Mouse (Mus musculus) hindbrain, postnatal 0 days (tissue): Measurements from ENCODE around the gene Rab4a. TPM values are rescaled to one million over a fixed set of nuclear protein-coding genes. Genes with fewer than 3 reads are reported as not detected.
"Not testable (repeated sequence)": the region's sequence is repeated elsewhere in the genome, so short reads cannot be mapped to it uniquely, and the experiment has no call there.

Experiments used
- ATAC-seq: fragments of 200-750 bp; cut with Nextera tagmentation; 2 replicates; pipeline ENCODE4 v1.8.0; 2017; ENCODE audit warnings: mild to moderate bottlenecking, moderate TSS enrichment, moderate library complexity
- DNase-seq: peaks from one replicate; pipeline ENCODE4 v3.0.0-alpha.2; 2015; ENCODE audit warnings: low spot score
- H3K27ac ChIP-seq: fragments of 300-500 bp; sonication (generic); 2 replicates; pipeline ENCODE4 v1.5.1; 2014; ENCODE audit warnings: mild to moderate bottlenecking
- H3K27me3 ChIP-seq: fragments of 300-500 bp; sonication (generic); 2 replicates; pipeline ENCODE4 v1.6.1; 2014; ENCODE audit warnings: low read length, mixed read lengths; ENCODE audit not compliant: insufficient read depth
- H3K36me3 ChIP-seq: fragments of 300-500 bp; sonication (generic); 2 replicates; pipeline ENCODE4 v1.6.1; 2014; ENCODE audit warnings: low read length, mixed read lengths; ENCODE audit not compliant: insufficient read depth
- H3K4me1 ChIP-seq: fragments of 300-500 bp; sonication (generic); 2 replicates; pipeline ENCODE4 v1.6.1; 2014; ENCODE audit warnings: antibody characterized with exemption, low read length, mixed read lengths; ENCODE audit not compliant: insufficient read depth
- H3K4me2 ChIP-seq: fragments of 300-500 bp; sonication (generic); 2 replicates; pipeline ENCODE4 v1.6.1; 2014; ENCODE audit warnings: low read depth, mild to moderate bottlenecking, low read length, moderate library complexity, mixed read lengths
- H3K4me3 ChIP-seq: fragments of 300-500 bp; sonication (generic); 2 replicates; pipeline ENCODE4 v1.5.1; 2014; ENCODE audit warnings: low read length
- H3K9ac ChIP-seq: fragments of 300-500 bp; sonication (generic); replicated peaks from 2 replicates; pipeline ENCODE4 v1.6.1; 2014; ENCODE audit warnings: mild to moderate bottlenecking, low read length, moderate library complexity, mixed read lengths
- H3K9me3 ChIP-seq: fragments of 300-500 bp; sonication (generic); 2 replicates; pipeline ENCODE4 v1.6.1; 2016; ENCODE audit warnings: low read length, mixed read lengths
- CTCF ChIP-seq: IDR thresholded peaks from 2 replicates; pipeline ENCODE4 v1.5.1; 2016; ENCODE audit warnings: antibody characterized with exemption, control low read depth, low read depth
- WGBS: fragments of 180-500 bp; shearing (Covaris S2); extraction: QIAGEN DNeasy Blood & Tissue Kit; methylation state at CpG from one replicate; pipeline ENCODE4 v1.1.7; 2014; 5-methylcytosine and 5-hydroxymethylcytosine counted together
- polyA plus RNA-seq: library from polyadenylated mRNA; unstranded; fragments of >200 nt; fragmentation: Nextera tagmentation; extraction: Ambion mirVana; gene quantifications from 2 replicates; pipeline ENCODE4 v1.2.1, GENCODE M21; 2015
- total RNA-seq: library from RNA; depleted of rRNA; stranded (reverse); fragments of >200 nt; gene quantifications from 2 replicates; pipeline ENCODE4 v1.2.3, GENCODE M21; 2014

Rab4a gene
- total and polyA plus RNA-seq, 2 experiments from 2014 or later: 46.3 to 96.8 TPM

DNA sequence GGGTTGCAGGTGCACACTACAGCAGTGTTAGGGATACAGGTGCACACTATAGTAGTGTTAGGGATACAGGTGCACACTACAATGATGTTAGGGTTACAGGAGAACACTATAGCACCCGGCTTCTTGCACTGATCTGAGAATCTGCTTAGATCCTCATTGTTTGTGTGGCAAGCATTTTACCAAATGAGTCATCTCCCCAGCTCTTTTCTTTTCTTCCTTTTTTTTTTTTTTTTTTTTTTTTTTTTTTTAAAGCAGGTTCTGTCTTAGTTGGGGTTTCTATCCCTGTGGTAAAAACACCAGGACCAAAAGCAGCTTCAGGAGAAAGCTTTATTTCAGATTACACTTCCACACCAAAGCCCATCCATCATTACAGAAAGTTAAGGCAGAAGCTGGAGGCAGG lies 2.1 kb upstream of the Rab4a start:
- 79% methylated on average over 1 of the region's 1 CpGs for WGBS
- H3K9me3 ChIP-seq: no peaks in the 10 kb centered on the region
- no peak for TF ChIP-seq CTCF
- DNase-seq: no peak
- H3K4me1 ChIP-seq: peaks cover 15% of the 10 kb centered on the region
- no peak overlapping the region for H3K9ac ChIP-seq
- H3K27ac ChIP-seq: no peak overlapping the region
- ATAC-seq: no peak
- H3K27me3 ChIP-seq: no peaks in the 10 kb centered on the region
- H3K36me3 ChIP-seq: no peaks in the 10 kb centered on the region
- no peak overlapping the region for H3K4me3 ChIP-seq
- H3K4me2 ChIP-seq: no peak overlapping the region

DNA sequence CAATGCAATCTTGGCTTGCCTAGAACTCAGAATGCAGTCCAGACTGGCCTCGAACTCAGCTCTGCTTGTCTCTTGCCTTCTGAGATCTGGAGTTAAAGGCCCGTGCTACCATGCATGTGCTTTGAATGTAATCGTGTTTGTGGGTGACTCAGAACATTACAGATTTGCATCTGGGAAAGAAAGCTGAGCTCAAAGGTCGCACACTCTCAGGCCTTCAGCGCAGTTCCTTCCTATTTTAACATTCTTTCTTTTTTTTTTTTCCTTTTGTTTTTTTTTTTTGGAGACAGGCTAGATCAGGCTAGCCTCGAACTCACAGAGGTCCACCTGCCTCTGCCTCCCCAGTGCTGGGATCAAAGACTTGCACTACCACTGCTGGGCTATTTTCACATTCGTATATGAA lies 1.2 kb upstream of the Rab4a start:
- ATAC-seq: no peak
- no peak for DNase-seq
- H3K36me3 ChIP-seq: no peaks in the 10 kb centered on the region
- H3K9me3 ChIP-seq: no peaks in the 10 kb centered on the region
- no peak overlapping the region for H3K9ac ChIP-seq
- peaks cover 15% of the 10 kb centered on the region for H3K4me1 ChIP-seq
- TF ChIP-seq CTCF: no peak
- no peak overlapping the region for H3K4me3 ChIP-seq
- 81% methylated on average over 7 of the region's 7 CpGs for WGBS
- no peaks in the 10 kb centered on the region for H3K27me3 ChIP-seq
- H3K27ac ChIP-seq: no peak overlapping the region
- H3K4me2 ChIP-seq: no peak overlapping the region

DNA sequence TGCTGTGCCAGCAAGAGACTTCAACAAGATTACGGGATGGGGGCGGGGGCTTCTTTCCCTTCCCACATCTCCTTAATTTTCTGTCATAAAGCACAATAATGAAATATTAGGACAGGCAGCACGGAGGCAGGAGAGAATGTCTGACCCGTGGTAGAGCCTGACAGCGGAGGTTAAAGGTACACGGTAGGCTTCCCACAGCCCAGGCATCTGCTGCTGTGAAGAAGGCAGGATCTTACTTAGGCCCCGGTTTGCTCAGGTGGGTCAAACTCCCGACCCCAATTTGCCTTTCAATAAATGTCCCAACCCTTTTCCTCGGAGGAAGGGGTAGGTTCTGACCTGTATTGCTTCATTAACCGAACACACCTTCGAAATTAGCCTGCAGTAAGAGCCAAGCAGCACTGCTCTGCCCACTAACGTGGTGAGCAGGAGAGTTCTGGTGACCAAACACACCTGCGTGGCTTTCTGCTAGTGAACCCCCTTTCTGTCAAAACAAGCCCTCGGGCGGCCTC lies 522 bp upstream of the Rab4a start:
- no peak for TF ChIP-seq CTCF
- Histone ChIP-seq H3K4me3 (peak overlapping the region; percentile 50), H3K9me3 (no peaks in the 10 kb centered on the region), H3K9ac (peak overlapping the region; percentile 69), H3K27me3 (no peaks in the 10 kb centered on the region), H3K27ac (peak overlapping the region; percentile 82), H3K4me2 (peak overlapping the region; percentile 86), H3K4me1 (peaks cover 15% of the 10 kb centered on the region), H3K36me3 (no peaks in the 10 kb centered on the region)
- WGBS: 16% methylated on average over 15 of the region's 15 CpGs
- ATAC-seq (no peak), DNase-seq (no peak)

DNA sequence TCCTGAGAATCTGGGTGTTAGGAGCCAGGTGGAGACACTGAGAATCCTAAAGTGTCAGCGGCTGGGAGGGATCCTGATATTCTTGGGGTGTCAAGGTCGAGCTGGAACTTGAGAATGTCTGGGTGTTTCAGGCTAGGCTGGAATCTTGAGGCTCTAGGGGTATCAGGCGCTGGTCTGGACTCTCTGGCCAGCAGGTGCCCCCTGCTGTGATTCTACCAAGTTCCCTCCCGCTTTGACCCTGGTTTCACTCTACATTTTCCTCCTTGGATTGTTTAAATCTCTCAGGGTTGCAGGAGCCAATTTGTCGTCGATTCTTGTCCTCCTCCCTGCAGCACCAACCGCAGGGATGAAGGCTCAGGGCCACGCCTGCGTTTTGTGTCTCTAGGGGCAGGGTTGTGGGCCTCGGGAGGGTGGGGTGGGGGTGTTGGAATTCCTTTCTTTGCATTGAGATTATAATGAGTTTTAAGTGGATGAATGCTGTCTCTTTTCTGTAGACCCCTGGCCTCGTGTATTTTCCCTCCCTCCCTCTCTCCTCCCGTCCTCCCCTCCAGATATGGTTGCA lies 670 bp downstream of the Rab4a start:
- 2% methylated on average over 12 of the region's 12 CpGs for WGBS
- H3K4me2 ChIP-seq: peak overlapping the region; percentile 86
- peak overlapping the region; percentile 69 for H3K9ac ChIP-seq
- H3K4me1 ChIP-seq: peaks cover 15% of the 10 kb centered on the region
- no peak for DNase-seq
- no peaks in the 10 kb centered on the region for H3K36me3 ChIP-seq
- peak overlapping the region; percentile 50 for H3K4me3 ChIP-seq
- H3K9me3 ChIP-seq: no peaks in the 10 kb centered on the region
- 0 out of 2 replicates have a peak, but pooled peaks have one; percentile 2 for TF ChIP-seq CTCF
- H3K27me3 ChIP-seq: no peaks in the 10 kb centered on the region
- peak overlapping the region; percentile 82 for H3K27ac ChIP-seq
- no peak for ATAC-seq

DNA sequence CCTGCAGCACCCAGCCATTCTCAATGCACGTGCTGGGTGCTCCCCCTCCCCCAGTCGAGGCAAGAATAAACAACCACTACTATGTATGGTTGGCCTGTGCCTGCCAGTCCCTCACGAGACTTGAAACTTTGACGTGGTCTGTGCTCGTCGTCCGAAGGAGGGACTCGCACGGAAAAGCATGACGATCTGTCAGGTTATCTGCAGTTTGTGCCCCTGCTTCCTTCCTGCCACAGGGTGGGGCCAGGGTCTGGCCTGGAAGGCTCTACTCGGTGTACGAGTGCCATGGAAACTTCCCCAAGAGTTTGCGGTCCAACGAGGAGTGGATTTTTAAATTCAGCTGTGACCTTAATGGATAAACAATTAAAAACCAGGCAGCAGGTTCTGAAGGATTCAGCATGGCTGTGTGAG lies 1.2 kb downstream of the Rab4a start:
- ATAC-seq (no peak), DNase-seq (peak; percentile 53)
- peaks cover 15% of the 10 kb centered on the region for H3K4me1 ChIP-seq
- no peaks in the 10 kb centered on the region for H3K27me3 ChIP-seq
- H3K9me3 ChIP-seq: no peaks in the 10 kb centered on the region
- no peaks in the 10 kb centered on the region for H3K36me3 ChIP-seq
- H3K4me3 ChIP-seq: peak overlapping the region; percentile 50
- 4% methylated on average over 14 of the region's 14 CpGs for WGBS
- H3K27ac ChIP-seq: 0 out of 2 replicates have a peak overlapping the region, but pooled peaks have one; percentile 82
- 0 out of 2 replicates have a peak, but pooled peaks have one; percentile 4 for TF ChIP-seq CTCF
- H3K9ac ChIP-seq: peak overlapping the region; percentile 69; the same call in 1 of the 2 replicates
- H3K4me2 ChIP-seq: peak overlapping the region; percentile 86

DNA sequence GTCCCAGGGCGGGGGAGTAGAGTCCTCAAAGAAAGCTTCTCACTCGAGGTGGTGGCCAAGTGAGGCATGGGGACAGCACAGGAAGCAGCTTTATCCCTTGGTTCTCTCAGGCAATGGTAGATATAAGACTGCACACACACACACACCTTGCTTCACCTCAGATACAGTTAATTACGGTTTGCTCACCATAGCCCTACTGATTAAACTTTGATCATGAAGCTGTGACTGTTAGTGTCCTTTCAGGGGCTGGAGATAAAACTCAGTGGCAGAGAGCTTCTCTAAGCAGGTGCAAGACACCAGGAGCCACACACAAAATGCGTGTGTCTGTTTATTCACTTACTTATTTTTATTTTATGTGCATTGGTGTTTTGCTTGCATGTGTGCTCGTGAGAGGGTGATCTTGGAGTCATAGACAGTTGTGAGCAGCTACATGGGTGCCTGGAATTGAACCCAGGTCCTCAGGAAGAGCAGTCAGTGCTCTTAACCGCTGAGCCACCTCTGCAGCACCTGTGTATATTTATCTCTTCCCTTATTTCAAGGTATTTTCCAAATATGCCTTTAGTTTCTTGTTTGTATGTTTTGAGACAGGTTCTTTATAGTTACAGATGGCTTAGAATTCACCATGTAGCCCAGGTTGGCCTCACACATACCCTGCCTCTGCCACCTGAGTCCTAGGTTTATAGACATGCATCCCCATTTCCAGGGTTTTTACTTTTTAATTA lies 2.2 kb downstream of the Rab4a start:
- DNase-seq (no peak), ATAC-seq (no peak)
- WGBS: 70% methylated on average over 6 of the region's 6 CpGs
- Histone ChIP-seq H3K4me1 (peaks cover 15% of the 10 kb centered on the region), H3K4me3 (no peak overlapping the region), H3K9me3 (no peaks in the 10 kb centered on the region), H3K9ac (no peak overlapping the region), H3K4me2 (peak overlapping the region; percentile 86), H3K27me3 (no peaks in the 10 kb centered on the region), H3K27ac (no peak overlapping the region), H3K36me3 (no peaks in the 10 kb centered on the region)
- no peak for TF ChIP-seq CTCF

DNA sequence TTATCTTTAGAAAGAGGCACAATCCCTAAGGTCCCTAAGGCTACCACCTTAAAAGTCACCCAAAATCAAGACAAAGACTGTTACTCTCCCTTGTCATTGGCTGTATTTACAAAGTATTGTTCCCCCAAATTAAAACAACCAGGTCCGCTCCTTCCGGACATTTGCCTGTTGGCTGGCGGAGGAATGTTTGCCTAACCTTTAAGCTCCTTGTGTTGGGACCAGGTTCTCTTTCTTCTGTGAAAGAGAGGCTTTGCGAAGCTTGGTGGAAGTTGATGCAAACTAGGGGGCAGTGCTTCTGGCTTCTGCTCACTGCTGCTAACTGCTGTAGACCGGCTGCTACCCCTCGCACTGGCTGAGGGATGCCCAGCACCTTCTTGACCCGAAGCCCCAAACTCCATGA lies 2.9 kb downstream of the Rab4a start:
- no peak for TF ChIP-seq CTCF
- H3K9me3 ChIP-seq: no peaks in the 10 kb centered on the region
- peaks cover 17% of the 10 kb centered on the region for H3K4me1 ChIP-seq
- no peak for ATAC-seq
- H3K27me3 ChIP-seq: no peaks in the 10 kb centered on the region
- H3K4me3 ChIP-seq: no peak overlapping the region
- WGBS: 79% methylated on average over 7 of the region's 7 CpGs
- H3K36me3 ChIP-seq: no peaks in the 10 kb centered on the region
- no peak for DNase-seq
- H3K27ac ChIP-seq: no peak overlapping the region
- no peak overlapping the region for H3K9ac ChIP-seq
- no peak overlapping the region for H3K4me2 ChIP-seq

DNA sequence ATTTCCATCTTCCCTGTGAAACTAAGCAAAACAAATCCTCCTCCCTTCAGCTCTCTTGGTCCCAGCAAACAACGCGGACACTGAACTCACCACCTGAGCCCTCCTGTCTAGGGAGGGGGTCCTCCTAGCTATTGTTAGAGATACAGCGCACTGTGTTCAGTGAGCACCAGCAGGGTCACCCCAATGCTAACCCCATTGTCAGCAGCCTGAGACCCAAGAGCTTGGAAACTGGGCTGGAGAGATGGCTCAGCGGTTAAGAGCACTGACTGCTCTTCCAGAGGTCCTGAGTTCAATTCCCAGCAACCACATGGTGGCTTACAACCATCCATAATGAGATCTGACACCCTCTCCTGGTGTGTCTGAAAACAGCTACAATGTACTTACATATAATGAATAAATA lies 3.6 kb downstream of the Rab4a start:
- H3K36me3 ChIP-seq, H3K27ac ChIP-seq, H3K4me3 ChIP-seq, DNase-seq, H3K9me3 ChIP-seq, ATAC-seq, H3K9ac ChIP-seq, H3K4me2 ChIP-seq, H3K27me3 ChIP-seq: not testable (repeated sequence)
- H3K4me1 ChIP-seq: peaks cover 18% of the 10 kb centered on the region
- WGBS: 78% methylated on average over 4 of the region's 4 CpGs
